Mouse (Mus musculus): Measurements from ENCODE around the gene Crybb1.

- TF ChIP-seq CTCF (IDR thresholded peaks at IDR 0.05; ENCODE audit: low read depth): no peak
- no peak for TF ChIP-seq EP300 (optimal IDR thresholded peaks at IDR 0.05)
Observed at GRCm38 (mm10) chr5:112220203-112220602, 35.4 kb upstream of the Crybb1 start.
